Mouse (Mus musculus): ENCODE data around the gene Abcb6.

Gene Abcb6

DNA sequence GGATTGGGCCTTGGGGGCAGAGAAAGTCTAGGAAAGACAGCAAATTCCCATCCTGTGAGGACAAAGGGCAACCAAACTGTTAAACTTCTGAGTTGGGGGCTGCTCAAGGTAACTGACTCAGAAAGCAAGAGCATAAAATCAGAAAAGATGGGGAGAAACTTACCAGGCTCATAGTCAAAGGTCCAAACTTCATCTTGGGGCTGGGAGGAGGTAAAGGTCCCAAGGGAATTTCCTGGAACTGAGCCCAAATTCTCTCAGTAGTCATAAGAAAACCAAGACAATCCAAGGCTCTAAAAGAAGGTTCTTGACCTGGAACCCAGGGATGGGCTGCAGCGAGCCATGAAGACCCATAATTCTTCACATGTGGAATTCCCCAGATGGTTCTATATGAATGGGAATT, 21.0 kb upstream of the Abcb6 start:
- DNase-seq (ENCODE audit: low spot score in 2 of 2), result no peak

DNA sequence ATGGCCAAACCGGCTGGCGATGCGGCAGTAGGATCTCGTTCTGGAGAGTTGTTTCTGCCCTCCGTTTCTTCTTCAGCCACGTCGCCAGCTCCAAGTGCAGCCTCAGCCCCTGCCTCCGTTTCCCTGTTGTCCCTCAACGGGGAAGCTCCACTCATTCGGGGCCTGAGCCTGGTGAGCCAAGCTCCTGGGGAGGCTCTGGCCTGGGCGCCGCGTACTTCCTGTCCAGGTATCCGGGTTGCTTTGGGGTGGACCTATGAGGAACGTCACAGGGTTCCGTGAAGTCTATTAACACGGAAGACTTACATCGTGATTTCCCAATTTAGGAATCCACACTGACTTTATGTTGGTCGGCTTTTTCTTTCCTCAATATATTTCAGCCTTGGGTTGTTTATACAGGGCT, 12.3 kb upstream of the Abcb6 start:
- peak; percentile 46 to 58 for DNase-seq (ENCODE audit: low spot score in 2 of 2)

DNA sequence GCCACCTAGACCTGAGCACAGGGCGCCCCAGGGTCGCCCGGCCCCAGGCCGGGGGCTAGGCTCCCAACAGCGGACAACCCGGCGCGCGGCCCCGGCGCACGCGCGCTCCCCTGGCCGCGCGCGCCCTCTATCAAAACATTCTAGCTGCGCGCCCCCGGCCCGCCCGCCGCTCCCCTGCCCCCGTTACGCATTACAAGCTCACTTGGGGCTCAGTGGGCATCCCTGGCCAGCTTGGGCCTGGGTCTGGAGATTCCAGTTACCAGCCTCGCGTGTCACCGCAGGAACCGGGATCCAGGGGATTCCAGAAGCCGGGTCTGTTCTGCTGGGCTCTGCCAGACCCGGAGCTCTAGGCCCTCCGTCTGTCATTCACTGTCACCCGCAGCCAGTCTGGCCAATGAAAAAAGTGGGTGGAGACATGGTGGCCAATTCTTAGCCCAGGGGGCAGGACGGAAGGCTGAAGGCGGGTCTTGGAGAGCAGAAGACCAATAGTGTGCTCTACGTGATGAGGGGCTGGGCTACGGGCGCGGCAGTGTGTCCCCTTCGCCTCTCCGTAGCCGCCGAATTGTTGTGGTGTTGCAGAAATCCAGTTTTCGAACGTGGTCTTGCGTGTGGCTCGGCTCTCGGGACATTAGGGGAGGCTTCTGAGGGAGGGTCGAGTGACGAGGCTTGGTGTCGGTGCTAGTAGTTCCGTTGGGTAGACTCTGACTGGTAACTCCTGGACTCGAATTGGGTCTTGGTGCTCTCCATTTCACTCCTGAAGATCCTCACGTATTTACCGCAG, 11.6 kb upstream of the Abcb6 start, which contains the start of the genes Ankzf1 and Atg9a:
Gene Ankzf1 (plus strand): TSS at position 530 of the 781 bp plus-strand sequence.
Gene Atg9a (minus strand): TSS at position 575 of the 781 bp plus-strand sequence.
- DNase-seq (ENCODE audit: low spot score in 2 of 2), result peak; percentile 87 to 94

DNA sequence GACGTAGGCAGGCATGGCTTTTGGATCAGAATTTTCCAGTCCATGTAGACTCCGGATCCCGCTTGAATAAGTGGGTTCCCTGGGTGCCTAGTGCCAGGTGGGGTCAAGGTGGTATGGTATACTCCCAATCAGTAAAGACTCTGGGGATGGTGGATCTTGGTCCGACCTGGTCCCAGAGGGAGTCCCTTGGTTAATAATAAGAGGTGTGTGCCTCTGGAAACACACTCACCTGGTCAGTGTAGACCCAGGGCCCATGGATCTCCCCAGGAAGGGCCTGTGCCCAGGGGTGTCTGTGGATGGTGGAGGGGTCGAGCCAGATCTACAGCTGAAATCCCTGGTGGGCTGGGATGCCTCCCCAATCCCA, 11.0 kb upstream of the Abcb6 start:
- peak in 1 of 2 experiments; percentile 48 for DNase-seq (ENCODE audit: low spot score in 2 of 2)

DNA sequence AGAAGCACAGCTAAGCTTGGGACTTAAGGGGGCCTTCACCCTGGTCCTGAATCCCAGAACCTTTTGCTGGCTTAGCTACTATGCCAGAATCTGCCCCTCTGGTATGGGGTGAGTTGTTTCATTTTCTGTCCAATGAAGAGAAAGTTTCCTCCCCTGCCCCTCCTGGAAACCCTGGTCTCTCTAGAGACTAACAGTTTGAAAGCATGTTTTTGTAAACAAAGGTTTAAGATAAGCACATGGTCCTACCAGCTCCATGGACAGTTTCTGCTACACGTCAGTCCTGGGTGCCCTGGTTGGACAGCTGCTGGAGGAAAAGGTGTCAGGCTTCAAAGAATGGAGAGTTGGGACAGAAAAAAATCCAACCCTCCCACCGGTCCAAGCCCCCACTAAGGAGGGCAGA, 10.4 kb upstream of the Abcb6 start:
- peak in 1 of 2 experiments; percentile 31 for DNase-seq (ENCODE audit: low spot score in 2 of 2)

DNA sequence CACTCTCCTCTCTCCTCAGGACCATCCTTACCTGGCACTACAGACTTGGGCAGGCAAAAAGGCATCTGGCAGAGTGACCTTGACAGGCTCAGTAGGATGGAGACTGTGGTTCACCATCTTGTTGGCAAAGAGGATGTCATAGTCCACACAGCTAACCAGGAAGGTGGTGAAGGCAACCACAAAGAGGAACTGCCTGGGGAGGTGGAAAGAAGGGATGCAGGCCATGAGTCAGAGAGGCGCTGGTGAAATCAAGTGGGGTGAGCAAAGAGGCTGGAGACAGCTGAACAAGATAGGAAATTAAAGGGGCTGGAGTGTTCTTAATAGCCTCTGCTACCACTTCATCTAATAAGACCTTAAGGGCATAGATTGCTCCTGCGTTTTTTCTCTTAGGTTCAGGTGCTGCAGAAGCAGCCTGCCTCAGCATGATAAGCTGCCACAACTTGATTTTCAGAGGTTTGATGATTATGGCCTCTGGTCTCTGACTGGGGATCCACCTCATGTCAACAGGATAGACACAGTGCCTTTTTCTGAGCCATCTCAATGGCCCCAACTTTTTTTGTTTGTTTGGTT, 7.8 kb upstream of the Abcb6 start:
- DNase-seq (ENCODE audit: low spot score in 2 of 2), result no peak

DNA sequence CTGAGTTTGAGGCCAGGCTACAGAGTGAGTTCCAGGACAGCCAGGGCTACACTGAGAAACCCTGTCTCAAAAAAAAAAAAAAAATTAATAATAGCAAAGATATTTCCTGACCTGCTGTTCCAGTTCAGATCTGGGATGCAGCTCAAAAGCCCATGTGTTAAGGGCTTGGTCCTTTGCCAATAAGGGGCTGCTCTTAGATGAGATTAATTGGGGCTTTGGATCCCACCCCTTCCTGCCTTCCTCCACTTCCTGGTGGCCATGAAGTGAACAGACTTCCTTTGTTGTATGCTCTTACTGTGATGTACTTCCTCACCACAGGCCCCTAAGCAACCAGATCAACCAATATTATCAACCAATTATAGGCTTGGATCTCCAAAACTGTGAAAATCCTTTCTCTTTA, 6.9 kb upstream of the Abcb6 start:
- DNase-seq (ENCODE audit: low spot score in 2 of 2), result no peak

DNA sequence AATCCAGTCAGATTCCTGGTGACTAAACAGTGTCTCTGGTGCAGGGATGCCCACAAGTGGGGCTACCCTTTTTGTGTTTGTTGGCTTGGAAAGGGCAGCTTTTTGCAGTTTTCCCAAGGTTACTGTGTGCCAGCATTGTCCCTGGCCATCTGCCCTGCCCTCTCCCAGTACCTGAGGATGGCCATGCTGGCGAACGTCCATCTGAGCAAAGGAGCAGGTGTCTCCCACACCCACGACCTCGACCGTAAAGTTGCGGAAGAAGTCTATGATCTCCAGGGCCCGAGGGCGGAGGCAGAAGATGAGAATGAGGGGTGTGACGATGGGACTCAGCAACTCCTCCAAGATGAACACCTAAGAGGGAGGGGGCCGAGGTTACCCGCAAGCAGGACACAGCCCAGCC, 5.3 kb upstream of the Abcb6 start:
- no peak for DNase-seq (ENCODE audit: low spot score in 2 of 2)

DNA sequence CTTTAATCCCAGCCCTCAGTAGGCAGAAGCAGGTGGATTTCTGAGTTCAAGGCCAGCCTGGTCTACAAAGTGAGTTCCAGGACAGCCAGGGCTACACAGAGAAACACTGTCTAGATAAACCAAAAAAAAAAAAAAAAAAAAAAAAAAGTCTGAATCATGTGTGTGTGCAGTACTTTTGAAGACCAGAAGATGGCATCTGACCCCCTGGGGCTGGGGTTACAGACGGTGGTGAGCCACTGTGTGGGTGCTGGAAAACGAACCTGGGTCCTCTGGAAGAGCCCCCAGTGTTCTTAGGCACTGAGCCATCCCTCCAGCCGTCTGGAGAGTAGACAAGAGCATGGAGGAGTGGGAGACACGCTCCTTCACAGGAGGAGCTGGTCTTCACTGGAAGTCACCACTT, 2.0 kb upstream of the Abcb6 start:
- no peak for DNase-seq (ENCODE audit: low spot score in 2 of 2)

DNA sequence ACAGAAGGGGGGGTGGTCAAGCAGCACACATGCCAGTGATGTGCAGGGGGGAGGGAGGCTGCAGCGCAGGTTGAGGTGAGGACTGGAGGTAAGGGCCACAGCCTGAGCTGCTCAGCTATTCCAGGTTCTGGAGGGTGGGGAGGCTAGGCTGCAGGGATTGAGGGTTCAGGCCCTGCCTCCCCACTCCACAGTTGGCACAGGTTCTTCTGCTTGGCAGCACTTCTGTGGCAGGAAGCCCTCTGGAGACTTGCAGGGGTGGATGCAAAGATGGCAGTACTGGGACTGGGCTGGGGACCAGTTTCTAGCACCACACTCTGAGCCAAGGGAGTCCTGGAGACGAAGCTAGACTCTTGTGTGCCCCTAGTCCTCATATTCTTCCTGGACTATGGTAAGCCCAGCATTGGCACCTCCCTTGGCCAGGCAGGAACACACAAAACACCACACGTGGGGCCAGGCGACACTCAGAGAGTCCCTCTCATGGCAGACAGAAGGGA, 1.2 kb upstream of the Abcb6 start:
- DNase-seq (ENCODE audit: low spot score in 2 of 2), result no peak

DNA sequence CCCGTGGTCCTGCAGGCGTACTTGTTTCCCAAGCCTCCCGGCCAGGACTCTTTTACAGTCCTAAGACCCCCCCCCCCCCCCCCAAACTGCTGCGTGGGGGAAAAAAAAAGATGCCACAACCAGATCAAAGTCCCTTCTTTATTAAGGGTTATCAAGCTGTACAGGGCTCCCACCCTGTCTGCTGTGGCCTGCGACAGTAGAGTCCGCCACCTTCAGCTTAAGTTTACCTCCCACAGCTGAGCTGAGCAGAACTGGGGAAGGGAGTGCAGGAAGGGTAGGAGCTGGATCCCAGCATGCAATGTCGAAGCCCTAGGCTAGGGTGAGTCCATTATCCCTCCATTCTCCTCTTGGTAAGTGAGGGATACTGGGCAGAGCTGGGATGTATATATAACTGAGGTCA, 549 bp upstream of the Abcb6 start:
- no peak for DNase-seq (ENCODE audit: low spot score in 2 of 2)

DNA sequence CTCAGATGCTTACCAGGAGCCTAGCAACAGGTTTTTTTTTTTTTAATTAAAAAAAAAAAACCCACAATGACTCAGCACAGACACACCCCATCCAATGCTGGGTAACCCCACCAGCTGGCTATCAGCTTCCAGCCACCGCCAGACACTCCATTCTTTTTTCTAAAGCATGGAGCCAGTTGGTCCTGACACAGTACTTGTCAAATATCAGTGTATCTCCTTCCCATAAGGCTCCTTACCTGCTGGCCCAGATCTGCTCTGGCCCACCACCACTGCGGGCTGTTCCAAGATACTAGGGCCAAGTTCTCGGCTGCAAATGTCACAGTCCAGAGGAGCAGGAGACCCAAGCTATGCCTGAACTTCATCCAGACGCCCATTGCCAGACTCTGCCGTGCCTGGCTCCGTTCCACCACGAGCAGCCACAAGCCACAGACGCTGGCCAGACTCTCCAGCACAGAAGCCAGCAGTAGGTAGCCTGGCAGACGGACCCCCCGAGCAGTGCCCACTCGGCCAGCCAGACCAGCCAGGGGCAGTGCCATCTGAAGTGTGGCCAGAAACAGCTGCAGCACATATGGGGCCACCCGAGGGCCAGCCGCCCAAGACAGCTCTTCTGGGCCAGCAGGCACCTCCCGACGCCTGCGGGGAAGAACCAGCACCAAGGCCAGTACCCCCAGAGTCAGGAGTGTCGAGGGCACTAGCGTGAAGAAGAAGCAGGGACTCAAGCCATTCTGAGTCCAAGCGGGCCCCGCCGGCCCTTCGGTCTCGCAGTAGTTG, 673 bp downstream of the Abcb6 start:
- peak; percentile 68 to 69 for DNase-seq (ENCODE audit: low spot score in 2 of 2)

DNA sequence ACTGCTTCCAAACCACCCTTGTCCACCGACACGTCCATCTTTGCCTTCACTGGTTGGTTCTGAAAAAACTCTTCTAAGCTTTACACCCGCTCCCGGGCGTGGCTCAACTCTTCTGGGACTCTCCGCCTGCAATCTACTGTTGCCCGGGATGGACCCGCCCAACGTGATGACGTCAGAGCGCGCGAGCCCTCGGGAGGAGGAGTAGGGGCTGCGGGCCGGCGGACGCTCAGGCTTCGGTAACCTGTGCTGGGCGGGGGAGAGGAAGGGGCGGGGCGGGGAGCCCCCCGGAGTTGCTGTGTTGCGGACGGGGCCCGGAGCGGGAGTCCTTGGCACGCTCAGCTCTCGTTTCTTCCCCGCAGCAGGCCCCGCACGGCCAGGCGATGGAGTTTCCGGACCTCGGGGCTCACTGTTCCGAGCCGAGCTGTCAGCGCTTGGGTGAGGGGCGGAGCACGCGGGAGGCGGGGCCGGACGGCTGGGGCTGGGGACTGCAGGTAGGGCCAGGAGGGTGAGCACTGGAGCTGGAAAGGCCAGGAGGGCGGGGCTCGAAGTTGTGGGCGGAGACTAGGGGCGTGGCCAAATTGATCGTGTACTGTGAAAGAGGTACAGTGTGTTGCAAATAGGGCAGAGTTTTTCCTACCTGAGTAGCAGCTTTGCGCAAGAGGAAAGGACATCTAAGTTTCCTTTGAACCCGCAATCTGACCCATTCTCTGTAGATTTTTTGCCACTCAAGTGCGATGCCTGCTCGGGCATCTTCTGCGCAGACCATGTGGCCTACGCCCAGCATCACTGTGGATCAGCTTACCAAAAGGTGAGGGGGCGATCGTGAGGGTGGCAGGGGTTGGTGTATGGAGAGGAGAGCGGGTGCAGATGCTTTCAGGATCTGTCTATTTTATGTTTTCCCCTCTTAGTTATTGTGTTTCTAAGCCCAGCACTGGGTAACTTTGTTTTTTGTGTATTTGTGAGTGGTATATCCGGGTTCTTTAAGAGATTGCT, 11.4 kb downstream of the Abcb6 start, which contains the start of gene Zfand2b:
Gene Zfand2b (plus strand): TSS at position 175 of the 993 bp plus-strand sequence.
- peak; percentile 99 for DNase-seq (ENCODE audit: low spot score in 2 of 2)

DNA sequence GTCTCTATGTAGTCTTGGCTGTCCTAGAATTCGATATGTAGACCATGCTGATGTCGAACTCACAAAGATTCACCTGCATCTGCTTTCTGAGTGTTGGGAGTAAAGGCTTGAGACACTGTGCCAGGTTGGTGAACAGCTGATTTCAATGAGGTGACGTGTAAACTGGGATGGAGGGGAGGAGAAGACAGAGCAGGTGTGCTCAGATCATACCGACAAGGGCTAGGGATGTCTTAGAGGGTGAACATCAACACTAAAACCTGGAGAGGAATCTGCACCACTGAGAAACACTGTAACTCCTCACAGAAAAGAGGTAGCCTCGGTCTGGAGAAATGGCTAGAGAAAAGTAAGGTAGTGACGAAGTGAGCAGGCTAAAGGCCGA, 12.1 kb downstream of the Abcb6 start:
- DNase-seq (ENCODE audit: low spot score in 2 of 2), result no peak

DNA sequence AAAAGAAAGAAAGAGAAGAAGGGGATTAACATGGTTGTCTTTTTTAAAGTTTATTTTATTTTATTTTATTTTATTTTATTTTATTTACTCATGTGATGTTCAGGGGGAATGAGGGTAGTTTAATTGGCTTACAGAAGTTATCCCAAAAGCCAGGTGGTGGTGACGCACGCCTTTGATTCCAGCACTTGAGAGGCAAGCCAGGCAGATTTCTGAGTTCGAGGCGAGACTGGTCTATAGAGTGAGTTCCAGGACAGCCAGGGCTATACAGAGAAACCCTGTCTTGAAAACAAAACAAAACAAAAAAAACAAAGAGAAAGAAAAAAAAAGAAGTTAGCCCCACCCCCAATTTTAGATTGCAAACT, 20.0 kb downstream of the Abcb6 start:
- DNase-seq (ENCODE audit: low spot score in 2 of 2), result no peak

DNA sequence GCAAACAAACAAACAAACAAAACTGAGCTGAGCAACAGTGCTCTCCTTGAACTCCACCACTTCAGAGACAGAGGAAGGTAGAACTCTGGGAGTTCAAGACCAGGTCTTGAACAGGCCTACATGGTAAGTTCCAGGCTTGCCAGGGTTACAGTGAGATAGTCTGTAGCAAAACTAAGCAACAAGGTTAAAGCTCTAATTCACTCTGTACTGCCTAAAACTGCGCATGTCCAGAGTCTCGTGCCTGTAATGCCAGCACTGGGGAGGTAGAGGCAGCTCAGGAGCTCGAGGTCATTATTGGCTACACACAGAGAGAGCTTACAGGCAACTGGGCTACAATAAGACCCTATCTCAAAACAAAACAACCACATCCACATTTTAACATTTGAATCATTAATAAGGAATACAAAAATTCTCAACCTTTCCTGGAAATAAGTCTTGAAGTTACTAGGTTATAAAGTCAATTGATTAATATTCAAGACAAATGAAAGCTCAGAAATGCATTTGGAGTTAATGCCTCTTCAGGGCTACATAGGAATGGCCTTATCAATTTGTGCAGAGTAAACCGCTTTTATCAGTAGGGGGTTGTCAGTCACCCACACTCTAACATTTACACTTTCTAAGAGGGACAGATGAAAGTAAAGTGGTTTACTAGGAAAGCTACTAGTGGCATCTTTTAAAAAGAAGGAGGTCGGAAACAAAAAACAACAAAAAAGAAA, 20.5 kb downstream of the Abcb6 start:
- no peak for DNase-seq (ENCODE audit: low spot score in 2 of 2)

DNA sequence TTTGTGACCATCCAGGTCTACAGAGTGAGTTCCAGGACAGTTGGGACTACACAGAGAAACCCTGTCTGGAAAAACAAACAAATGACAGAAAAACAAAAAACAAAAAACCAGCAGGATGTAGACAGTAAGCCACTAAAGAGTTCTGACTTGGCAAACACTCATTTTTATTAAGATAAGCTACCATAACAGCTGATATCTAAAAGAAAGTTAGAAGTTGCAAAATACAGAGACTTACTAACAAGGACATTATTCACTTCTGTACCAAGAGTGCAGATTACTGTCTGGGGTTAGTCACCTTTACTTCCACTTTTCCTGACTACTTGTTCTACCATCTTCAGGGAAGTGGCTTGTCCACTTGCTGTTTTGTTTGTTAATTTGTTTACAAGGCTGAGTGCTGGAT, 21.2 kb downstream of the Abcb6 start:
- DNase-seq (ENCODE audit: low spot score in 2 of 2), result no peak

DNA sequence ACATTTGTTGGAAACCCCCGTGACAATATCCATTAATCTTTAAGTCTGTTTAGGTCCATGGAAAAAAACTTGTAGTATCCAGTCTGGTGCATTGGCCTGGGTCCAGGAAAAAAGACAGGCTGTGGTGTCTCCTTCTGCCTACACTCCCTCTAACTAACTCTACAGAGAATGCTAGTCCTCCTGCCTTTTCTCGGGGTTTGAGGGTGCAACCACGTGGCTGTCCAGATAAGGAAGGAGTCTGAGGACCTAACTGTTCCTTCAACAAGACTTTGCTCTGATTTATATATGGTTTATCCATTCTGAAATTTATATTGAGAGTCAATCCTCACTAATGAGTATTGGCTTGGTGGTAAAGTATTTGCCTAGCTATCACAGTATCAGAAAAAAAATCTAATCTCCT, 24.4 kb downstream of the Abcb6 start:
- DNase-seq (ENCODE audit: low spot score in 2 of 2), result no peak

DNA sequence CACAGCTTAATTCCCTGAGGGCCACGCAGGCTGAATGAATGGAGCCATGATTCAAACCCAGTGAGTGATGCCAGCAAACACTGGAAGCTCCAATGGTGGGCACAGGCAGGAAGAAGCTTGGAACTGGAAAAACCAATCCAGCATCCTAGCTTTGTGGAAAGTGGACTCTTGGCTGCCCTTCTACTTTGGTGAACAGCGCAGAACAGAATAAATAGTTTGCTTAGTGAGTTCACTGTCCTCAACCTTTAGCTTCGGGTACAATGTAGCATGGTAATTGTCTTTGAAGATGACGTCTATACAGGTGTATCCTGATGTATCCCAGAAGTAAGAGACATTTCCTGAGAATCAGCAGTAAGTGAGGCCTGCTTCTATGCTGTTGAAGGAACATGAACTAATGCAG, 31.5 kb downstream of the Abcb6 start:
- DNase-seq (ENCODE audit: low spot score in 2 of 2), result no peak

DNA sequence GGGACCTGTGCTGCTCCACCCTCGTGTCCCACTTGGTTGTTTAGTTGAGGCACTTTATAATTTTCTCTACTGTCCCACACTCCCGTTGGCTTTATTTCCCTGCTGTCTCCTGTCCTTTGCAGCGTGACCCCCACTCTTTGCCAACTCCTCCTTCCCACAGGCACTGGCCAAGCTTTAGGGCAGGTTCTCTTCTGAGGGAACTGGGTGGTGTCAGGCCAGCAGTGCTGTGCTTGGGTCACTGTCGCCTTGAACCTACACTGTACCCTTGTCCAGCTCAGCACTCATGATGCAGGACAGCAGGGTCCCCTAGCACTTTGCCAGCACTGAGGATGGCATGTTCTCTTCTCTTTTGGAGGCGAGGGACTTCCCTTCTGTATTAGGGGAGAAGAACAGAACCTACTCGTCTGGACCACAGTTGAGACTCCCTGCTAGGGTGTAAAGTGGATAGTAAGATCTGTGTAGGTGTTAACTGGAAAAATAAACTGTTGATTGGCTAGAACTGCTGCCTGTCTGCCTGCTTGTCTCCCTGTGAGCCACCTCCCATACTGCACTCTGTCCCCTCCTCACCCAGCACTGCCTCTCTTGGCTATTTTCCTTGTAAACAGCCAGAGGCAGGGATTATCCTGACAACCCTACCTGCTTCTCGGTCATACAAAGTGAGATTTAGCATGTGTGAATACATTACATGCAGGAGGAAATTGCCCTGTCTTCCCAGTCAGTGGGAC, 32.6 kb downstream of the Abcb6 start:
- DNase-seq (ENCODE audit: low spot score in 2 of 2), result no peak

Measured in spleen, postnatal 10 days (tissue).